Mouse (Mus musculus) retina, postnatal 7 days (tissue): ENCODE measurements around the gene Ccdc134.

Source experiments
- DNase-seq: peaks from one replicate; pipeline ENCODE4 v3.0.0-alpha.2; 2012; ENCODE audit warnings: low read depth, low spot score

Ccdc134 gene

DNA sequence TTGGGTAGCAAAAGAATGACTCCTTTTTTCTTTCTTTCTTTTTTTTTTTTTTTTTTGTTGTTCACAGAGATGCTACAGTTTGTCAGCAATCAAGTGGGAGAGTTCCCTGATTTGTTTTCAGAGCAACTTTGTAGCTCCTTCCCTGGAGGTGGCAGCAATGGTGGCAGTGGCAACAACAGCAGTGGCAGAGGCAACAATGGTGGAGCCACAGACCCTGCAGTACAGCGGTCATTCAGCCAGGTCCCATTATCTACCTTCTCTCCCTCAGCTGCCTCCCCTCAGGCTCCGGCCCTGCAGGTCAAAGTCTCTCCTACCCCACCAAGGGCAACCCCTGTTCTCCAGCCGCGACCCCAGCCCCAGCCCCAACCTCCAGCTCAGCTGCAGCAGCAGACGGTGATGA is 41.9 kb downstream of the Ccdc134 start:
- DNase-seq = no peak

DNA sequence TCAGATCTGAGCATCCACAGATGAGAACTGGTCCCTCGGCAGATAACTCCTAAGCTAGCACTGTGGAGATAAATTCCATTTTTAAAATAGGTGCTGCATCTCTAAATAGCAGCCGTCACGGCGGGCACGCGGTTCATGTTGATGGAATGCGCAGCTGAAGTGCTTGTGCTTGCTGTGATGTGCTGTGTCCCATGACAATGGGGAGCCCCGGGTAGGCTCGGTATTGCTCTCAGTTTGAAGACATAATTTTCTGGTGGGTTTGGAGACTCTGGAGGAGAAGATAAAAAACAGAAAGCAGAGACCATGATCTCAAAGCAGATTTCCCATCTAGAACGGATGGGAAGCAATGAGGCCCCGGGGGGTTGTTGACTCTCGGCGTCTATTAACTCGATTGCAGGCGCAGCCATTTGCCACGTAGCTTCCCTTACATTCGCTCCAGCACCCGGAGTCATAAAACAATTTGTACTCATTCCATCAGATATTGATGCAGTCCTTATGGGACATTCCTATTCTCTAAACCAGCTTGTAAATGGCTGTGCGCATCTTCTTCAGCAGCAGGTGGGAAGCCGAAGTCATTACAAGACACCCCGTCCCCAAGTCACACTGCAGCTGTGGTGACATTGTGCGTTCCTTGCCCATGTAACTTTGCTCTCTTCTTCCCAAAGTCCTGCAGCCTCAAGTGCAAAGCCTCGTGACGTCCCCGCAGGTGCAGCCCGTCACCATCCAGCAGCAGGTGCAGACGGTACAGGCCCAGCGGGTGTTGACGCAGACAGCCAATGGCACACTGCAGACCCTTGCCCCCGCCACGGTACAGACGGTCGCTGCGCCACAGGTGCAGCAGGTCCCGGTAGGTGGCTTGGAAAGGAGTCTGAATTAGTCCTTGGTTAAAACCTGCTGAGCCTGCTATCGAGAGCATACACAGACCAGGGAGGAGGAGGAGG is 43.0 kb downstream of the Ccdc134 start:
- no peak for DNase-seq

- no peak for DNase-seq
These were observed 44.9 kb downstream of the Ccdc134 start for GRCm38 (mm10) chr15:82172648-82173047.

GRCm38 (mm10) chr15:82175091-82175490 is 47.4 kb downstream of the Ccdc134 start:
- DNase-seq = no peak

GRCm38 (mm10) chr15:82177743-82178290 is 50.1 kb downstream of the Ccdc134 start:
- DNase-seq = no peak

DNA sequence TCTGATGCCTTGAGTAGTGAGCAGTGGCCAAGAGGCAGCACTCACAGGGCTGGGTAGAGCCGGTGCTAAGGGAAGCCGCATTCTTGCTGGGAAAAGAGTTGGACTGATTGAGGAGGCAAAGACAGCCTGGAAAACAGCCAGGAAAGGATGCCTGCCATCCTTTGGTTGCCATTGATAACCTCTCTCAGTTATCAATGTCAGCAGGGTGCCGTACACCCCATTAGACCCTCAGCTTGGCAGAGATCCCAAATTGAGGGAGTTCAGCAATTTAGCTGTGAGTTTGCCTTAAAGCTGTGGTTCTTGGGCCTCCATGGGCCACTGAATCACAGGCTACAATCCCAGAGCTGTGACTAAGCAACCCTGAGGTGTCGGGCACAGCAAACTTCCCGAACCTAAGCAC is 53.4 kb downstream of the Ccdc134 start:
- no peak for DNase-seq

DNA sequence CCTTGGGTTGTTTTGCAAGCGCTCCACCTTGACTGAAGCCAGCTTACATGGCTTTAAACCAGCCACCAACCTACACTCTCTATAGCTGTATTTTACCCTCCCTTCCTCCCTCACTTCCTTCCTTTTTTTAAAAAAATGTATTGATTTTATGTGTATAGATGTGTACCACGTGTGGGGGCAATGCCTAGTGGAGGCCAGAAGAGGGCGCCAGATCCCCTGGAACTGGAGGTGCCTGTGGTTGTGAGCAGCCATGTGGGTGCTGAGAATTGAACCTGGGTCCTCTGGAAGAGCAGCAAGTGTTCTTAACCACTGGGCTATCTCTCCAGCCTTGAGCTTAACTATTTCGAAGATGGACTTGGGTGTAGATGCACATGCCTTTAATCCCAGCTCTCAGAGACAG is 54.6 kb downstream of the Ccdc134 start:
- DNase-seq = no peak

DNA sequence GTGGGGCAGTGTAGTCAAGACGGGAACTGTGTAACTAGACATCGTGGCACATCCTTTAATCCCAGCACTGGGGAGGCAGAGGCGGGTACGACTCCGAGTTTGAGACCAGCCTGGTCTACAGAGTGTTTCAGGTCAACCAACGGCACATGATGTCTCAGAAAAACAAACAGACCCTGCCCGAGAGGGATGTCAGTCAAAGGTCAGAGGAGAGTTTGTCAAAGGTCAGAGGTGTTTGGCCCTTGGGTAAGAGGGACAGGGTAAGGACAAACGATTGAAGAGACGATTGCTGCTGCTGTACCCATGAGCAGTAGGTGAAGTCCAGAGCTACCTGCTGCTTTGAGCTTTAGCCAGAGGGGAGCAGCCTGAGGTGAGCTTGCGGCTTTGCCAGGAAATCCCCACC is 55.9 kb downstream of the Ccdc134 start:
- DNase-seq = no peak

DNA sequence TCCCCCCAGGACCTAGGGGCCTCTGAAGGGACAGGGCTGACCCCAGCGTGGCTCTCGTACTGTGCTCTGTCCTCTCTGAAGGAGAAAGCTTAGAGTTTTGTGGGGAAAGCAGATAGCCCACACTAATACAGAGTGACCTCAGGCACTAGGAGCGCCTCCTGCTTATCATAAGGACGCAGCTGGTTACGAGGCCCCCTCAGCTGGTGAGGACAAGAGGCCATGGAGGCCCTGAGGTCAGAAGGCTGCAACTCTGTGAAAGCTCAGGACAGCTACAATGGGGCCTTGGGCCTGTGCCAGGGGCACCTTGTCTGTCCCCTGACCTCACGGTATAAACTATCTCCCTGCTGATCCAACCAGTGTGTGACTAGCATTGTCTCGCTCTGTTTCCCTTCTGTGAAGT is 56.5 kb downstream of the Ccdc134 start:
- no peak for DNase-seq

GRCm38 (mm10) chr15:82184656-82185055 is 56.9 kb downstream of the Ccdc134 start:
- no peak for DNase-seq

DNA sequence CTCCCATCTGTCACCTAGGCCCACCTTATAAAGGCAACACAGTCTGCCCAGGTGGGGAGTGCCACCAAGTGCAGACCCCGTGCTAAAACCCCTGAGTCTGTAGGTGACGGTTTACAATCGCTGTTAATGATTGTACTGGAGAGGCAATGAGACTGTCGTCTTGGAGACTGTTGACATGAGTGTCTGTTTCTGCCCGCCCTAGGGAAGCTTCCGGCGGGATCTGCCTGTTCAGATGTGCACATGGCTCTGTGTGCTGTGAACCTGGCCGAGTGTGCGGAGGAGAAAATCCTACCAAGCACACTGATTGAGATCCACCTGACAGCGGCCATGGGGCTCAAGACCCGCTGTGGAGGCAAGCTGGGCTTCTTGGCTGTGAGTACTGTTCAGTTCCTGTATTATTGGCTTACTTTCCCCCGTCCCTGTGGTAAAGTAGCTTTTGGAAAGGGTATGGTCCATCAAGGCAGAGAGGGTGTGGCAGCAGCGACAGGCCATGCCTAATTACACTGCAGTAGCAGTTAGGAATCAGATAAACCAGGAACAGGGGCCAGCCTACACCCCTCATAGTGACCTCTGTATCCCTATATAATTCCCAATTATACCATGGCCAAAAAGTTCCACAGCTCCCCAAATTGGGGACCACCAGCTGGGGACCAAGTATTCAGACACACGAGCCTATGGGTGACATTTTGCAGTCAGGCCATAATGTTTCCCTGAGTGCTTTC is 57.5 kb downstream of the Ccdc134 start:
- DNase-seq = no peak

DNA sequence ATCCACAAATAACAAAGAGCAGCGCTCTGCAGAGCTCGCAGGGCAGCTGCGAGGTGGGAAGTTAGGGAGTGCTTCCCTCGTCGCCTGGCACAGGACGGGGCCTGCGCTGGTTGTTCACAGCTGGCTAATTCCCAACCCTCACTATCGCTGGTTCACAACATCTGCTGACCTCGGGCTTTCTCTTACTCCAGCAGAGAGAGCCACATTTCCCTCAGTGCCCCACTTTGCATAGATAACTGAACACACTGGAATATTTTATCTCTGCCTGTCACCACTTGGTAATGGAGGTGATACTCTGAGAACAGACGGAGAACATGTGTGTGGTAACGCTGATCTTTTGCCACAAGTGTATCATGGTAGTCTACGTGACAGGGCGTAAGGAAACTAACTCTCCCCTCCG is 58.4 kb downstream of the Ccdc134 start:
- DNase-seq = no peak

DNA sequence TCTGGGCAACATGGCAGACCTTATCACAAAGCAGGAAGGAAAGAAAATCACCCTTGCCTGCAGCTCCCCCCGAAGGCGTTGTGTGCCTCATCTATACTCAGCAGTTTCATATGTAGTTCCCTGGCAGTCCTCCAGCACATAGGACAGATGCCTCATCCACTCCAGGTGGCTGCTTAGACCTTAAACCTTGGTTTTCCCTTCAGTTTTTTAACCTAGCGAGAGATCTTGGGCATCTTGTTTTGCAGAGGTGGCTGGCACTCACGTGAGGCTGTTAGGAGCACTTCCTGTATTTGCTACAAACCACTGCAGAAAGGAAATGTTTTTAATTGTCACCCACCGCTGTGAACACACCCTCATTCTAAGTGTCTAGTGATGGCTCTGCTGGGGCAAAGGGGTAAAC is 59.2 kb downstream of the Ccdc134 start:
- DNase-seq = no peak

DNA sequence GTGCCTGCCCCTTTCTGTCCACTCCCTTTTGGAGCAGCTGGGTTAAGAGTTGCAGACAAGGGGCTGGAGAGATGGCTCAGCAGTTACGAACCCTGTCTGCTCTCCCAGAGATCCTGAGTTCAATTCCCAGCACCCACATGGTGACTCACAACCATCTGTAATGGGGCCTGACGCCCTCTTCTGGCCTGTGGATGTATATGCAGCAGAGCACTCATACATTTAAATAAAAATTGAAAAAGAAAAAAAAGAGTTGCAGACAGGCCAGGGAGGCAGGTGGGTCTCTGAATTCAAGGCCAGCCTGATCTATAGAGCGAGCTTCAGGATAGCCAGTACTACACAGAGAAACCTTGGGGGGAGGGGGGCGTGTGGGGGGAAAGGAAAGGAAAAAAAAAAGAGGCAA is 59.7 kb downstream of the Ccdc134 start:
- DNase-seq = no peak

DNA sequence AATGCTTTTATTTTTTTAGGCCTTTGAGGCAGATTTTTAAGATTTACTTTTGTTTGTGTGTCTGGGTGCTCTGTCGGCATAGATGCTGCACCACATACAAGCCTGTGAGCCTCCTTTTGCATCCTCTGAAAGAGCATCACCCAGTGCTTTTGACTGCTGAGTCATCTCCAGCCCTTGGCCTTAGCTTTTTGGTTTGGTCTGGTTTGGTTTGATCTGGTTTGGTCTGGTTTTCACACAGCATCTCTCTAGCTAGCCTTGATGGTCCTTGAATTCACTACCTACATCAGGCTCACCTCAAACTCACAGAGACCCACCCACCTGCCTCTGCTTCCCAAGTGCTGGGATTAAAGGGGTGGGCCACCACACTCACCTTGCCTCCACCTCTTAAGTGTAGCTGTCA is 60.2 kb downstream of the Ccdc134 start:
- no peak for DNase-seq

GRCm38 (mm10) chr15:82188481-82189240 is 60.9 kb downstream of the Ccdc134 start:
- no peak for DNase-seq
